Mouse (Mus musculus): ENCODE data around the gene Med9. TPM values are rescaled to one million over a fixed set of nuclear protein-coding genes. Genes with fewer than 3 reads are reported as not detected.

Med9 gene
- polyA plus RNA-seq, 1 experiment from 2014 or later: 36.6 TPM

- no peak overlapping the region for H3K9ac ChIP-seq
- H3K27me3 ChIP-seq: peaks cover 24% of the 10 kb centered on the region
- no peak overlapping the region for H3K4me2 ChIP-seq (replicated peaks)
- H3K4me3 ChIP-seq: no peak overlapping the region
- H3K27ac ChIP-seq: no peak overlapping the region
- WGBS: 84% methylated on average over 4 of the region's 4 CpGs
- no peak for ATAC-seq (ENCODE audit: low FRiP score)
- H3K9me3 ChIP-seq (replicated peaks): no peaks in the 10 kb centered on the region
- H3K4me1 ChIP-seq: peaks cover 13% of the 10 kb centered on the region
- H3K36me3 ChIP-seq: peaks cover 18% of the 10 kb centered on the region
Observed at GRCm38 (mm10) chr11:59959453-59959852, 11.4 kb downstream of the Med9 start.

GRCm38 (mm10) chr11:59960476-59961337 lies 12.7 kb downstream of the Med9 start:
- Histone ChIP-seq H3K4me2 (replicated peaks) (no peak overlapping the region), H3K27me3 (peaks cover 33% of the 10 kb centered on the region), H3K4me1 (peaks cover 24% of the 10 kb centered on the region), H3K9ac (no peak overlapping the region), H3K9me3 (replicated peaks) (no peaks in the 10 kb centered on the region), H3K27ac (no peak overlapping the region), H3K36me3 (peaks cover 18% of the 10 kb centered on the region), H3K4me3 (no peak overlapping the region)
- 85% methylated on average over 20 of the region's 20 CpGs for WGBS
- no peak for ATAC-seq (ENCODE audit: low FRiP score)

GRCm38 (mm10) chr11:59961338-59961875 lies 13.4 kb downstream of the Med9 start:
- Histone ChIP-seq H3K4me1 (peaks cover 29% of the 10 kb centered on the region), H3K9ac (no peak overlapping the region), H3K4me2 (replicated peaks) (no peak overlapping the region), H3K27me3 (peaks cover 40% of the 10 kb centered on the region), H3K9me3 (replicated peaks) (no peaks in the 10 kb centered on the region), H3K27ac (no peak overlapping the region), H3K36me3 (peaks cover 18% of the 10 kb centered on the region), H3K4me3 (no peak overlapping the region)
- WGBS: 89% methylated on average over 9 of the region's 9 CpGs
- ATAC-seq (ENCODE audit: low FRiP score): no peak

- WGBS: 68% methylated on average over 3 of the region's 3 CpGs
- no peak for ATAC-seq (ENCODE audit: low FRiP score)
- peaks cover 45% of the 10 kb centered on the region for H3K27me3 ChIP-seq
Observed at GRCm38 (mm10) chr11:59962590-59962989, 14.6 kb downstream of the Med9 start.

GRCm38 (mm10) chr11:59963364-59964162 lies 15.6 kb downstream of the Med9 start:
- peaks cover 32% of the 10 kb centered on the region for H3K4me1 ChIP-seq
- peak overlapping the region; percentile 65 for H3K4me2 ChIP-seq (replicated peaks)
- peak overlapping the region; percentile 46; the same call in 1 of the 2 replicates for H3K9ac ChIP-seq
- H3K27ac ChIP-seq: no peak overlapping the region
- no peak for ATAC-seq (ENCODE audit: low FRiP score)
- 7% methylated on average over 34 of the region's 34 CpGs for WGBS
- H3K9me3 ChIP-seq (replicated peaks): no peaks in the 10 kb centered on the region
- peaks cover 18% of the 10 kb centered on the region for H3K36me3 ChIP-seq
- H3K27me3 ChIP-seq: peaks cover 54% of the 10 kb centered on the region
- peak overlapping the region; percentile 40 for H3K4me3 ChIP-seq

More at GRCm38 (mm10) chr11:59962590-59962989, 14.6 kb downstream of the Med9 start:
- H3K4me3 ChIP-seq: no peak overlapping the region
- H3K4me1 ChIP-seq: peaks cover 32% of the 10 kb centered on the region
- no peaks in the 10 kb centered on the region for H3K9me3 ChIP-seq (replicated peaks)
- no peak overlapping the region for H3K27ac ChIP-seq
- no peak overlapping the region for H3K4me2 ChIP-seq (replicated peaks)
- no peak overlapping the region for H3K9ac ChIP-seq
- peaks cover 18% of the 10 kb centered on the region for H3K36me3 ChIP-seq

- Histone ChIP-seq H3K36me3 (peaks cover 18% of the 10 kb centered on the region), H3K9ac (peak overlapping the region; percentile 46), H3K9me3 (replicated peaks) (no peaks in the 10 kb centered on the region), H3K4me1 (peaks cover 32% of the 10 kb centered on the region), H3K4me3 (peak overlapping the region; percentile 40), H3K27me3 (peaks cover 60% of the 10 kb centered on the region), H3K4me2 (replicated peaks) (peak overlapping the region; percentile 65), H3K27ac (no peak overlapping the region)
- ATAC-seq (ENCODE audit: low FRiP score): no peak
- 4% methylated on average over 33 of the region's 33 CpGs for WGBS
Observed at GRCm38 (mm10) chr11:59964163-59964758, 16.3 kb downstream of the Med9 start.

GRCm38 (mm10) chr11:59964818-59965217 lies 16.8 kb downstream of the Med9 start, which contains the start of gene Rasd1:
Gene Rasd1 (minus strand): TSS chr11:59964944.
- peaks cover 60% of the 10 kb centered on the region for H3K27me3 ChIP-seq
- H3K4me2 ChIP-seq (replicated peaks): peak within 1 kb of the TSS; percentile 65
- peaks cover 18% of the 10 kb centered on the region for H3K36me3 ChIP-seq
- peak within 1 kb of the TSS; percentile 40 for H3K4me3 ChIP-seq
- H3K9me3 ChIP-seq (replicated peaks): no peaks in the 10 kb centered on the region
- no peak within 1 kb of the TSS for H3K27ac ChIP-seq
- under 1% methylated on average over 28 of the region's 28 CpGs for WGBS
- H3K9ac ChIP-seq: peak within 1 kb of the TSS; percentile 46
- H3K4me1 ChIP-seq: peaks cover 32% of the 10 kb centered on the region
- peak; percentile 62 for ATAC-seq (ENCODE audit: low FRiP score)

GRCm38 (mm10) chr11:59965227-59966101 lies 17.5 kb downstream of the Med9 start:
- H3K27ac ChIP-seq: no peak overlapping the region
- H3K9ac ChIP-seq: peak overlapping the region; percentile 46
- peak overlapping the region; percentile 65 for H3K4me2 ChIP-seq (replicated peaks)
- peaks cover 64% of the 10 kb centered on the region for H3K27me3 ChIP-seq
- no peaks in the 10 kb centered on the region for H3K9me3 ChIP-seq (replicated peaks)
- WGBS: 25% methylated on average over 25 of the region's 25 CpGs
- peak overlapping the region; percentile 40 for H3K4me3 ChIP-seq
- peaks cover 16% of the 10 kb centered on the region for H3K36me3 ChIP-seq
- H3K4me1 ChIP-seq: peaks cover 32% of the 10 kb centered on the region
- peak; percentile 76; the same call in 1 of the 2 replicates for ATAC-seq (ENCODE audit: low FRiP score)

- Histone ChIP-seq H3K27ac (no peak overlapping the region), H3K4me3 (no peak overlapping the region), H3K4me1 (peaks cover 32% of the 10 kb centered on the region), H3K27me3 (peaks cover 66% of the 10 kb centered on the region), H3K9me3 (replicated peaks) (no peaks in the 10 kb centered on the region), H3K36me3 (peaks cover 10% of the 10 kb centered on the region), H3K4me2 (replicated peaks) (no peak overlapping the region), H3K9ac (no peak overlapping the region)
- WGBS: 78% methylated on average over 4 of the region's 4 CpGs
- no peak for ATAC-seq (ENCODE audit: low FRiP score)
Observed at GRCm38 (mm10) chr11:59966102-59966483, 18.1 kb downstream of the Med9 start.

- Histone ChIP-seq H3K27ac (no peak overlapping the region), H3K9me3 (replicated peaks) (no peaks in the 10 kb centered on the region), H3K4me2 (replicated peaks) (no peak overlapping the region), H3K9ac (no peak overlapping the region), H3K4me1 (peaks cover 35% of the 10 kb centered on the region), H3K36me3 (no peaks in the 10 kb centered on the region), H3K27me3 (peaks cover 59% of the 10 kb centered on the region), H3K4me3 (no peak overlapping the region)
- ATAC-seq (ENCODE audit: low FRiP score): no peak
- 82% methylated on average over 1 of the region's 1 CpGs for WGBS
Observed at GRCm38 (mm10) chr11:59967765-59968164, 19.8 kb downstream of the Med9 start.

GRCm38 (mm10) chr11:59970780-59971179 lies 22.8 kb downstream of the Med9 start:
- Histone ChIP-seq H3K27me3 (peaks cover 47% of the 10 kb centered on the region), H3K9me3 (replicated peaks) (no peaks in the 10 kb centered on the region), H3K4me3 (no peak overlapping the region), H3K4me1 (peaks cover 15% of the 10 kb centered on the region), H3K4me2 (replicated peaks) (no peak overlapping the region), H3K9ac (no peak overlapping the region), H3K27ac (no peak overlapping the region), H3K36me3 (no peaks in the 10 kb centered on the region)
- WGBS: 68% methylated on average over 5 of the region's 5 CpGs
- no peak for ATAC-seq (ENCODE audit: low FRiP score)
